Mouse (Mus musculus) hindbrain, embryonic 14.5 days (tissue): ENCODE measurements around the gene Pcmt1. TPM values are rescaled to one million over a fixed set of nuclear protein-coding genes. Genes with fewer than 3 reads are reported as not detected.

ENCODE experiments used
- ATAC-seq: fragments of 200-750 bp; cut with Nextera tagmentation; 2 replicates; pipeline ENCODE4 v1.8.0; 2017; ENCODE audit warnings: moderate number of reproducible peaks, mild to moderate bottlenecking, moderate TSS enrichment, moderate library complexity; ENCODE audit not compliant: low FRiP score
- DNase-seq: peaks from one replicate; pipeline ENCODE4 v3.0.0-alpha.2; 2015; ENCODE audit warnings: low spot score
- H3K27ac ChIP-seq: fragments of 300-500 bp; sonication (generic); 2 replicates; pipeline ENCODE4 v1.5.1; 2014; ENCODE audit warnings: mild to moderate bottlenecking, moderate library complexity
- H3K27me3 ChIP-seq: fragments of 300-500 bp; sonication (generic); 2 replicates; pipeline ENCODE4 v1.6.1; 2014; ENCODE audit warnings: mild to moderate bottlenecking, low read length, mixed read lengths; ENCODE audit not compliant: control insufficient read depth, insufficient read depth
- H3K36me3 ChIP-seq: fragments of 300-500 bp; sonication (generic); replicated peaks from 2 replicates; pipeline ENCODE4 v1.6.1; 2014; ENCODE audit not compliant: control insufficient read depth, insufficient read depth
- H3K4me1 ChIP-seq: fragments of 300-500 bp; sonication (generic); replicated peaks from 2 replicates; pipeline ENCODE4 v1.6.1; 2014; ENCODE audit warnings: antibody characterized with exemption, low read length, mixed read lengths; ENCODE audit not compliant: control insufficient read depth, insufficient read depth
- H3K4me2 ChIP-seq: fragments of 300-500 bp; sonication (generic); replicated peaks from 2 replicates; pipeline ENCODE4 v1.6.1; 2014; ENCODE audit warnings: mild to moderate bottlenecking, moderate library complexity
- H3K4me3 ChIP-seq: fragments of 300-500 bp; sonication (generic); replicated peaks from 2 replicates; pipeline ENCODE4 v1.5.1; 2014; ENCODE audit warnings: mild to moderate bottlenecking, low read length
- H3K9ac ChIP-seq: fragments of 300-500 bp; sonication (generic); 2 replicates; pipeline ENCODE4 v1.6.1; 2014
- H3K9me3 ChIP-seq: fragments of 300-500 bp; sonication (generic); 2 replicates; pipeline ENCODE4 v1.6.1; 2016; ENCODE audit warnings: low read length; ENCODE audit not compliant: control insufficient read depth
- WGBS: fragments of 180-500 bp; shearing (Covaris S2); extraction: QIAGEN DNeasy Blood & Tissue Kit; methylation state at CpG from one replicate; pipeline ENCODE4 v1.1.7; 2014; 5-methylcytosine and 5-hydroxymethylcytosine counted together
- polyA plus RNA-seq: library from polyadenylated mRNA; unstranded; fragments of >200 nt; fragmentation: Nextera tagmentation; extraction: Ambion mirVana; gene quantifications from 2 replicates; pipeline ENCODE4 v1.2.1, GENCODE M21; 2014

The Pcmt1 gene
- polyA plus RNA-seq, 1 experiment from 2014 or later, result 177 TPM

- Histone ChIP-seq H3K36me3 (peaks cover 91% of the 10 kb centered on the region), H3K4me1 (no peaks in the 10 kb centered on the region), H3K4me3 (no peak overlapping the region), H3K4me2 (no peak overlapping the region), H3K9me3 (no peaks in the 10 kb centered on the region), H3K27ac (no peak overlapping the region), H3K27me3 (no peaks in the 10 kb centered on the region), H3K9ac (no peak overlapping the region)
- no peak for ATAC-seq
- DNase-seq, result no peak
Measured at GRCm38 (mm10) chr10:7695286-7695685, 14.3 kb upstream of the Pcmt1 start.

DNA sequence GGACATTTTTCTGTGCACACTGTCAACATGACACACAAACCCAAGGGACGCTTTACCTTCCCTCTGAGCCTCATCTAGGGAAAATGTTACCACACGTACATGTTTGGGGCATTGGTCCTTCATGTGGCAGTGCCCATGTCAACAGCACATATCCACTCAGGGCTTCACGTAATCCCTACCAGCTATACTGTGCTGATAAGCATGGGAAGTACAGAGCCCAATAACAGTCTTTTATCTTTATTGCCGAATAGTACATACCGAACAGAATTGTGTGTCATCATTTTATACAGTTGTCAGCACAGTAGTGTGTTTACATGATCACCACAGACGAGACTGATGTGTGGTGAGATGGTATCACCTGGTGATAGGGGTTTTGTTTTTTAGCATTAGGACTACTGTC lies 6.0 kb upstream of the Pcmt1 start:
- H3K27me3 ChIP-seq, result no peaks in the 10 kb centered on the region
- DNase-seq (no peak), ATAC-seq (no peak)
- no peaks in the 10 kb centered on the region for H3K9me3 ChIP-seq
- H3K4me3 ChIP-seq, result no peak overlapping the region
- WGBS, result 94% methylated on average over 6 of the region's 6 CpGs
- peaks cover 10% of the 10 kb centered on the region for H3K36me3 ChIP-seq
- H3K4me1 ChIP-seq, result peaks cover 17% of the 10 kb centered on the region
- H3K9ac ChIP-seq, result no peak overlapping the region
- H3K27ac ChIP-seq, result no peak overlapping the region
- no peak overlapping the region for H3K4me2 ChIP-seq

- peak overlapping the region; percentile 95 for H3K4me3 ChIP-seq
- peak overlapping the region; percentile 97 for H3K9ac ChIP-seq
- WGBS, result 67% methylated on average over 3 of the region's 3 CpGs
- peaks cover 21% of the 10 kb centered on the region; the same call in 1 of the 2 replicates for H3K36me3 ChIP-seq
- no peaks in the 10 kb centered on the region for H3K9me3 ChIP-seq
- no peak for DNase-seq
- H3K27ac ChIP-seq, result 0 out of 2 replicates have a peak overlapping the region, but pooled peaks have one; percentile 95
- no peaks in the 10 kb centered on the region for H3K27me3 ChIP-seq
- H3K4me1 ChIP-seq, result peaks cover 35% of the 10 kb centered on the region
- peak overlapping the region; percentile 95 for H3K4me2 ChIP-seq
- ATAC-seq, result no peak
Measured at GRCm38 (mm10) chr10:7682249-7682648, 1.3 kb upstream of the Pcmt1 start.

GRCm38 (mm10) chr10:7681343-7682025 lies 548 bp upstream of the Pcmt1 start:
- H3K36me3 ChIP-seq, result peaks cover 28% of the 10 kb centered on the region
- no peaks in the 10 kb centered on the region for H3K9me3 ChIP-seq
- H3K27me3 ChIP-seq, result no peaks in the 10 kb centered on the region
- WGBS, result under 1% methylated on average over 40 of the region's 64 CpGs
- H3K9ac ChIP-seq, result peak overlapping the region; percentile 97
- peak overlapping the region; percentile 95 for H3K27ac ChIP-seq
- H3K4me1 ChIP-seq, result peaks cover 35% of the 10 kb centered on the region
- DNase-seq (peak; percentile 70), ATAC-seq (peak; percentile 79)
- H3K4me3 ChIP-seq, result peak overlapping the region; percentile 95
- H3K4me2 ChIP-seq, result peak overlapping the region; percentile 95

DNA sequence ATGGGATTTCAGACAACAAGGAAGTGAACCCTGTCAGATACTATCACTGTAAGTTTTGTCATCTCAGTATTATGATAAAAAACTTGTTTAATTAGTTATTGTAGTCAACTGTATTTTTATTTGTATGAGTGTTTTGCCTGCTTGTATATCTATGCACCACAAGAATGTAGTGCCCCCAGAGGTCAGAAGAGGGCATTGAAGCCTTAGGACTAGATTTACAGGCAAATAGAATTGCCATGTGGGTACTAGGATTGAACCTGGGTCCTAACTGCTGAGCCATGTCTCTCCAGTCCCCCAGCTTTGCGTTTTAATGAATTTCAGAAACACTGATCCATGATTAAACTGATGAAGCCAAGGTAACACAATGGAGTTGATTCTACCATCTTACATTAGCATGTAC lies 7.3 kb downstream of the Pcmt1 start:
- Histone ChIP-seq H3K4me2 (no peak overlapping the region), H3K27me3 (no peaks in the 10 kb centered on the region), H3K9me3 (no peaks in the 10 kb centered on the region), H3K27ac (no peak overlapping the region), H3K9ac (no peak overlapping the region), H3K4me3 (no peak overlapping the region), H3K36me3 (peaks cover 66% of the 10 kb centered on the region), H3K4me1 (no peaks in the 10 kb centered on the region; the same call in 1 of the 2 replicates)
- WGBS, result 65% methylated on average over 1 of the region's 1 CpGs
- ATAC-seq, result peak; percentile 28; the same call in 1 of the 2 replicates
- no peak for DNase-seq

DNA sequence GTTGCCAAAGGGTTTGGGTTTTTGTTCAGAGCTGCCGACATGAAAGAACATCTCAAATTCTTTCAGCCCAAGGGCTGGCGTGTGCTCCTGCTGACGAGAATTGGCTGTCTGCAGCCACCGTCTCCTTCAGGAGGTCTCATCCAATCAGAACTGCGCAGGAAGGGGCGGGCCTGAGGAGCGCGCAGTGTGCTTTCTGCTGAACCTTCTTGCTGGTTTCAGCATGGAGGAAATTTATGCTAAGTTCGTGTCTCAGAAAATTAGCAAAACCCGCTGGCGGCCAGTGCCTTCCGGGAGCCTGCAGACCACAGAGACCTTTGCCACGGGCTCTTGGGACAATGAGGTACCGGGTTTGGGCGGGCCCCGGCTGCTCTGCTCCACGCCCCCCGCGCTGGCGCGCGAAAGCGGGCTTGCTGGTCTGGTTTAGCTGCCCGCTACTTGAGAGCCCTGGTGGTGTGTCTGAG lies 13.6 kb downstream of the Pcmt1 start, which contains the start of gene Nup43:
Gene Nup43, plus strand, starts transcription at position 162 of the 461 bp plus-strand sequence.
- Histone ChIP-seq H3K27me3 (no peaks in the 10 kb centered on the region), H3K27ac (peak within 1 kb of the TSS; percentile 70; the same call in 1 of the 2 replicates), H3K4me1 (peaks cover 12% of the 10 kb centered on the region), H3K9me3 (no peaks in the 10 kb centered on the region), H3K36me3 (peaks cover 22% of the 10 kb centered on the region), H3K9ac (peak within 1 kb of the TSS; percentile 77), H3K4me3 (peak within 1 kb of the TSS; percentile 84), H3K4me2 (peak within 1 kb of the TSS; percentile 73)
- peak; percentile 89 for ATAC-seq
- WGBS, result under 1% methylated on average over 24 of the region's 24 CpGs
- peak; percentile 95 for DNase-seq

DNA sequence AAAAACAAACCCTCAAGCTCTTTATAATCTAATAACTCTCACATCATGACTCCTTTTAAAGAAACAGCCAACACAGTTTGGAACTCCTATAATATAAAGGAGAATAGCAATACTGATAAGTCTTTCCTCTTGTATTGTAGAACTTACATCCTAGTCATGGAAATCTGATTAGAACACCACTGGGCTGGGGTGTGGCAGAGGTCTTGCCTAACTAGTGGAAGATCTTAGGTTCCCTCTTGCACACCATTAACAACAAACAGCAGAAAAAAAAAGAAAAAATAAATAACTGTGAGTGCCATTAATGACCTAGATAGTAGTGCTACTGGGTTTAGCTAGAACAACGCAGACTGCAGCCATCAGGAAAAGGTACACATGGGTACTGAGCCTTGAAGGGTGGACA lies 16.0 kb downstream of the Pcmt1 start:
- no peak for DNase-seq
- Histone ChIP-seq H3K4me1 (peaks cover 15% of the 10 kb centered on the region), H3K27ac (no peak overlapping the region), H3K9me3 (no peaks in the 10 kb centered on the region), H3K4me2 (no peak overlapping the region), H3K4me3 (no peak overlapping the region), H3K27me3 (no peaks in the 10 kb centered on the region), H3K9ac (no peak overlapping the region), H3K36me3 (peaks cover 2% of the 10 kb centered on the region)
- no peak for ATAC-seq
- WGBS, result 91% methylated on average over 1 of the region's 1 CpGs

- H3K27me3 ChIP-seq, result no peaks in the 10 kb centered on the region
- H3K9ac ChIP-seq, result peak overlapping the region; percentile 92
- no peaks in the 10 kb centered on the region for H3K9me3 ChIP-seq
- no peak for ATAC-seq
- peak overlapping the region; percentile 65 for H3K4me3 ChIP-seq
- H3K36me3 ChIP-seq, result no peaks in the 10 kb centered on the region
- no peak for DNase-seq
- peak overlapping the region; percentile 70 for H3K4me2 ChIP-seq
- H3K4me1 ChIP-seq, result peaks cover 15% of the 10 kb centered on the region
- 77% methylated on average over 6 of the region's 6 CpGs for WGBS
- H3K27ac ChIP-seq, result peak overlapping the region; percentile 97
Measured at GRCm38 (mm10) chr10:7664027-7664526, 16.9 kb downstream of the Pcmt1 start.

DNA sequence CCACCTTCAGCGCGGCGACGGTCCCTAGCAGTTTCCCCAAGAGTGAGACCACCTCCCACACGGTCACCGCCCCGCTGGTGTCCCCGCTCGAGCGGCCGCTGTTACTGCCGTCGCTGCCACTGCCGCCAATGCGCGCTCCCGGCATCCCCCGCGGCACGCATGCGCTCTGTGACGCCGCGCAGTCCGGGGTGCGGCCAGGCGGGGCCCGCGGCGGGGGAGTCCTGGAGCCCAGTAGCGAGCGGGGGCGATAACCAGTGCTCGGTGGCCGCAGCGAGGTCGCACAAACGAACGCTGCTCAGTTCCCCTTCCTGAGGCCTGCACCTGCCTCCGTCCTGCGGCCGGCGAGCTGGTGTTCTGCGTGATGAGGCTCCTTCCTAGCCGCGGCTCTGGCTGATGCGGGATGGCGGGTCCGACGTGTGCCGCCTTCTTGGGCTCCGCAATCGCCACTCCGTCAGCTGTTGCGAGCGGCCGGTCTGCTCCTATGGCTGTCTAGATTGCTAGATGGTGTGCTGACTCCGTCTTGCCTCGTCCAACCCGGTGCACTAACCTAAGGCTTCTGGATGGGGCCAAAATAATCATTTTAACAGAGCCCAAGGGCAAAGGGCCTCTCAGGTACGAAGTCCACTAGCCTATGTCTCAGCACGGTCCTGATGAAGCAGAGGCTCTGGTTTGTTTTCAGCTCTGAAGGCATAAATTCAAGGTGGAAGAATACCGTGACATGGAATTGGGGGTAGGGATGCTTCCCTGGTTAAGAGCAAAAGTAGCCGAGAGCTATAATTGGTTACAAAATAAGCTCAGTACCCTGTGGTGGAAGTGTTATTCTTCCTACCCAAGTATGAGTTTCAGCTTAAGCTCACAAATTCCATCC lies 17.5 kb downstream of the Pcmt1 start:
- Histone ChIP-seq H3K27me3 (no peaks in the 10 kb centered on the region), H3K4me3 (peak overlapping the region; percentile 65), H3K9ac (peak overlapping the region; percentile 92), H3K36me3 (no peaks in the 10 kb centered on the region), H3K4me2 (peak overlapping the region; percentile 70), H3K27ac (peak overlapping the region; percentile 97), H3K9me3 (no peaks in the 10 kb centered on the region), H3K4me1 (peaks cover 15% of the 10 kb centered on the region)
- peak; percentile 92 for DNase-seq
- WGBS, result 1% methylated on average over 64 of the region's 64 CpGs
- peak; percentile 94 for ATAC-seq
